Mouse (Mus musculus): ENCODE measurements around the gene Mtf1. TPM values are rescaled to one million over a fixed set of nuclear protein-coding genes. Genes with fewer than 3 reads are reported as not detected.

Mtf1 gene
- polyA plus RNA-seq, 1 experiment = 8.0 TPM

DNA sequence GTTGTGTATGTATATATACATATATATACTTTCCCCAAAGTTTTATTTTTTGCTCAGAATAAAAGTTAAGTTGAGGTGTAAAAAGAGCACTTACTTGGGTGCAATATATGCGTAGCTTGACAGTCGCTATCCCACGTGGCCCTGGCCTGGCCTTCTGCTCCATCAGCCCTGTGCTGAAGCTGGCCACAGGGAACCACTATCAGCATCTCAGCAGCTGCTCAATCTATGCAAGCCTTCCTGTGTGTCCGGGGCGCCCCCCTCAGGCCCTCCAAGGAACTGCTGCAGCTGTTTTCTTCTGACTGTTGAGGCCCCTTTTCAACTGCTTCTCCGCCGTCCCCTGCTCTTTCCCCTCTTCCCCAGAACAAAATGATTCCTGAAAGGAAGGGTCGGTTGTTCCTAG, 45.7 kb downstream of the Mtf1 start:
- Histone ChIP-seq H3K4me3 (replicated peaks; ENCODE audit: extremely low read depth, low read depth, low read length) (no peak overlapping the region), H3K4me1 (ENCODE audit: control insufficient read depth, insufficient read depth, low read length) (peaks cover 13% of the 10 kb centered on the region)
- no peak for TF ChIP-seq POLR2A (IDR thresholded peaks at IDR 0.05; ENCODE audit: borderline replicate concordance, extremely low read depth, low read depth, low read length)
- TF ChIP-seq CTCF (IDR thresholded peaks at IDR 0.05; ENCODE audit: insufficient read depth, low read length) = peak; percentile 70
- DNase-seq = peak; percentile 78
- 9% methylated on average over 8 of the region's 8 CpGs for WGBS

DNA sequence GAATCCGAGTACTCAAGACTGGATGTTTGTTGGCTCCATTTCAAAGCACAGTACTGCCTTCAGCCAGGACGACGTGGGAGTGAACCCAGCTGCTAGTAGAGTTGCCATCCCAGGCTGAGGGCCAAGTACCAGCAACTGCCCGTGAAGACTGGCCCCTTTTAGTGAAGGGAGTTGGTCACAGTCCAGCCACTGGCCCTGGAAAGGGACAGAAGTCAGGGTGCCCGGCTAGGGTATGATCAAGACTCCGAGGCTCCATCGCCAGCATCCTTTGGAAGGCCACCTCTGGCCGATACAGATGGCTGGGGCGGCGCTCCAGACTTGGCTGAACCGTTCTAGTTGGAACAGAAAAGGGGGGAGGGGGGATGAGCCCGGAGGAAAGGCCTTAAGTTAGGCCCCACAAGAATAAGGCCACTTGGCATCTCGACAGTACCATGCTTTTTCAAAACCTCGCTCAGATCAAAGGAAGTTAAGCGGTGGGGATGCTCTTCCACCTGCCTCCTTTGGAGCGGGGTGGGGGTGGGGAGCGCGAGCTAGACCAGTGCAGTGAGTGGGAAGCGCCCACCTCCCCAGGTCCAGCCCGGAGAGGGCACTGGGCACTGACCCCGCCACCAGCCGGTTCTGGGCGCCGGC, 47.8 kb downstream of the Mtf1 start:
- H3K4me3 ChIP-seq (replicated peaks; ENCODE audit: extremely low read depth, low read depth, low read length) = peak overlapping the region; percentile 69
- no peak for TF ChIP-seq CTCF (IDR thresholded peaks at IDR 0.05; ENCODE audit: insufficient read depth, low read length)
- WGBS = 3% methylated on average over 24 of the region's 24 CpGs
- peaks cover 13% of the 10 kb centered on the region for H3K4me1 ChIP-seq (ENCODE audit: control insufficient read depth, insufficient read depth, low read length)
- peak; percentile 36 for DNase-seq

- DNase-seq = peak; percentile 95
- H3K4me1 ChIP-seq (ENCODE audit: control insufficient read depth, insufficient read depth, low read length) = peaks cover 13% of the 10 kb centered on the region
- peak within 1 kb of the TSS; percentile 69 for H3K4me3 ChIP-seq (replicated peaks; ENCODE audit: extremely low read depth, low read depth, low read length)
- 1% methylated on average over 86 of the region's 90 CpGs for WGBS
- TF ChIP-seq POLR2A (IDR thresholded peaks at IDR 0.05; ENCODE audit: borderline replicate concordance, extremely low read depth, low read depth, low read length) = peak; percentile 46; the same call in 1 of the 2 replicates
- no peak for TF ChIP-seq CTCF (IDR thresholded peaks at IDR 0.05; ENCODE audit: insufficient read depth, low read length)
Observed at GRCm38 (mm10) chr4:124850261-124850913, 48.5 kb downstream of the Mtf1 start, which contains the start of gene Yrdc. Gene Yrdc (plus strand): TSS chr4:124850679.

GRCm38 (mm10) chr4:124850933-124851658, 49.2 kb downstream of the Mtf1 start, which contains the start of gene 1110065P20Rik:
Gene 1110065P20Rik (minus strand): TSS chr4:124851196.
- WGBS = under 1% methylated on average over 75 of the region's 75 CpGs
- H3K4me3 ChIP-seq (replicated peaks; ENCODE audit: extremely low read depth, low read depth, low read length) = peak within 1 kb of the TSS; percentile 69
- TF ChIP-seq CTCF (IDR thresholded peaks at IDR 0.05; ENCODE audit: insufficient read depth, low read length) = no peak
- no peak for TF ChIP-seq POLR2A (IDR thresholded peaks at IDR 0.05; ENCODE audit: borderline replicate concordance, extremely low read depth, low read depth, low read length)
- peaks cover 13% of the 10 kb centered on the region for H3K4me1 ChIP-seq (ENCODE audit: control insufficient read depth, insufficient read depth, low read length)
- DNase-seq = peak; percentile 75

- Histone ChIP-seq H3K4me3 (replicated peaks; ENCODE audit: extremely low read depth, low read depth, low read length) (no peak overlapping the region), H3K4me1 (ENCODE audit: control insufficient read depth, insufficient read depth, low read length) (peaks cover 6% of the 10 kb centered on the region)
- 95% methylated on average over 8 of the region's 8 CpGs for WGBS
- no peak for DNase-seq
- no peak for TF ChIP-seq CTCF (IDR thresholded peaks at IDR 0.05; ENCODE audit: insufficient read depth, low read length)
- no peak for TF ChIP-seq POLR2A (IDR thresholded peaks at IDR 0.05; ENCODE audit: borderline replicate concordance, extremely low read depth, low read depth, low read length)
Observed at GRCm38 (mm10) chr4:124856294-124856693, 54.4 kb downstream of the Mtf1 start.

GRCm38 (mm10) chr4:124858370-124858769, 56.5 kb downstream of the Mtf1 start:
- DNase-seq = no peak
- WGBS = 47% methylated on average over 5 of the region's 5 CpGs
- Histone ChIP-seq H3K4me3 (replicated peaks; ENCODE audit: extremely low read depth, low read depth, low read length) (no peak overlapping the region), H3K4me1 (ENCODE audit: control insufficient read depth, insufficient read depth, low read length) (no peaks in the 10 kb centered on the region)
- TF ChIP-seq CTCF (IDR thresholded peaks at IDR 0.05; ENCODE audit: insufficient read depth, low read length) = no peak
- TF ChIP-seq POLR2A (IDR thresholded peaks at IDR 0.05; ENCODE audit: borderline replicate concordance, extremely low read depth, low read depth, low read length) = no peak

- no peaks in the 10 kb centered on the region for H3K4me1 ChIP-seq (ENCODE audit: control insufficient read depth, insufficient read depth, low read length)
- peak; percentile 52 for DNase-seq
- 5% methylated on average over 7 of the region's 7 CpGs for WGBS
- no peak overlapping the region for H3K4me3 ChIP-seq (replicated peaks; ENCODE audit: extremely low read depth, low read depth, low read length)
- TF ChIP-seq CTCF (IDR thresholded peaks at IDR 0.05; ENCODE audit: insufficient read depth, low read length) (no peak), POLR2A (IDR thresholded peaks at IDR 0.05; ENCODE audit: borderline replicate concordance, extremely low read depth, low read depth, low read length) (no peak)
Observed at GRCm38 (mm10) chr4:124860446-124860845, 58.5 kb downstream of the Mtf1 start.

- Histone ChIP-seq H3K4me3 (replicated peaks; ENCODE audit: extremely low read depth, low read depth, low read length) (no peak within 1 kb of the TSS), H3K4me1 (ENCODE audit: control insufficient read depth, insufficient read depth, low read length) (no peaks in the 10 kb centered on the region)
- DNase-seq = no peak
- 4% methylated on average over 60 of the region's 77 CpGs for WGBS
- TF ChIP-seq POLR2A (IDR thresholded peaks at IDR 0.05; ENCODE audit: borderline replicate concordance, extremely low read depth, low read depth, low read length) = no peak
- no peak for TF ChIP-seq CTCF (IDR thresholded peaks at IDR 0.05; ENCODE audit: insufficient read depth, low read length)
Observed at GRCm38 (mm10) chr4:124861283-124862188, 59.6 kb downstream of the Mtf1 start, which contains the start of gene Maneal. Gene Maneal (minus strand): TSS chr4:124862171.

- no peak overlapping the region for H3K4me3 ChIP-seq (replicated peaks; ENCODE audit: extremely low read depth, low read depth, low read length)
- H3K4me1 ChIP-seq (ENCODE audit: control insufficient read depth, insufficient read depth, low read length) = no peaks in the 10 kb centered on the region
- WGBS = 77% methylated on average over 1 of the region's 1 CpGs
- TF ChIP-seq CTCF (IDR thresholded peaks at IDR 0.05; ENCODE audit: insufficient read depth, low read length) (no peak), POLR2A (IDR thresholded peaks at IDR 0.05; ENCODE audit: borderline replicate concordance, extremely low read depth, low read depth, low read length) (no peak)
- no peak for DNase-seq
Observed at GRCm38 (mm10) chr4:124872719-124873118, 70.8 kb downstream of the Mtf1 start.
